In genomic region chr2:168712199-168713176, GRCm38 (mm10) we compare ENCODE assay signal across 8 mouse cellular contexts. TPM values are rescaled to one million over a fixed set of nuclear protein-coding genes. Genes with fewer than 3 reads are reported as not detected.
DNase-seq lines count a peak whose midpoint lies in the region; ATAC-seq and TF ChIP-seq lines count a peak whose summit lies in the region.
"Had no signal": no experiment of that assay in that cellular context is flagged by ENCODE, and none has a peak within 500 bp of the region (broad histone marks: within the 10 kb centered on the region; RNA-seq: fewer than 3 reads in every experiment).

No protein-coding gene starts in this region.

- no peak overlapping the region for H3K27ac ChIP-seq in heart, adult 2 months
- peak overlapping the region; percentile 40; the same call in 1 of the 2 replicates for H3K27ac ChIP-seq in heart, embryonic 15.5 days
- H3K27ac ChIP-seq in olfactory bulb, adult 2 months (ENCODE audit: insufficient read depth, low read depth, low read length): no peak overlapping the region

- no peak for ATAC-seq in heart, embryonic 15.5 days (replicated peaks; ENCODE audit: insufficient number of reproducible peaks, insufficient read depth, low FRiP score, low read depth)
- ATAC-seq: intestine, embryonic 16.5 days had no signal

- H3K4me1 ChIP-seq in heart, adult 2 months (ENCODE audit: control insufficient read depth, insufficient read depth, low read length): peaks cover 2% of the 10 kb centered on the region; the same call in 1 of the 2 replicates
- peaks cover 12% of the 10 kb centered on the region for H3K4me1 ChIP-seq in heart, embryonic 15.5 days (replicated peaks)
- H3K4me1 ChIP-seq in olfactory bulb, adult 2 months (ENCODE audit: control insufficient read depth, insufficient read depth, low read length): peaks cover 19% of the 10 kb centered on the region

- H3K9me3 ChIP-seq in heart, embryonic 15.5 days (replicated peaks): no peaks in the 10 kb centered on the region

- H3K36me3 ChIP-seq in heart, adult 2 months (ENCODE audit: control insufficient read depth, insufficient read depth, low read length): no peaks in the 10 kb centered on the region
- H3K36me3 ChIP-seq in heart, embryonic 15.5 days: no peaks in the 10 kb centered on the region

- H3K4me3 ChIP-seq in heart, adult 2 months: peak overlapping the region; percentile 20; the same call in 1 of the 2 replicates
- H3K4me3 ChIP-seq in heart, embryonic 15.5 days: peak overlapping the region; percentile 23; the same call in 1 of the 2 replicates
- H3K4me3 ChIP-seq in olfactory bulb, adult 2 months (ENCODE audit: insufficient read depth, low read depth, low read length): peak overlapping the region; percentile 12; the same call in 1 of the 2 replicates

- no peak for TF ChIP-seq CTCF in heart, adult 2 months (IDR thresholded peaks at IDR 0.05)
- TF ChIP-seq CTCF in olfactory bulb, adult 2 months (IDR thresholded peaks at IDR 0.05; ENCODE audit: insufficient read depth, low read depth, low read length): no peak

- no peak for TF ChIP-seq EP300 in heart, adult 2 months (IDR thresholded peaks at IDR 0.05; ENCODE audit: insufficient read depth, low read depth, low read length)

- no peak for TF ChIP-seq POLR2A in heart, adult 2 months (IDR thresholded peaks at IDR 0.05; ENCODE audit: insufficient read depth, low read depth, low read length)
- no peak for TF ChIP-seq POLR2A in olfactory bulb, adult 2 months (IDR thresholded peaks at IDR 0.05; ENCODE audit: insufficient read depth, low read depth, low read length)

- no peaks in the 10 kb centered on the region for H3K27me3 ChIP-seq in heart, adult 2 months (ENCODE audit: control insufficient read depth, insufficient read depth, low read length)
- H3K27me3 ChIP-seq in heart, embryonic 15.5 days: no peaks in the 10 kb centered on the region

- 0 out of 2 replicates have a peak overlapping the region, but pooled peaks have one; percentile 8 for H3K9ac ChIP-seq in heart, adult 2 months (ENCODE audit: low read depth, low read length)
- H3K9ac ChIP-seq in heart, embryonic 15.5 days: 0 out of 2 replicates have a peak overlapping the region, but pooled peaks have one; percentile 26

- no peaks in the 10 kb centered on the region for H3K79me2 ChIP-seq in heart, adult 2 months (replicated peaks; ENCODE audit: control insufficient read depth, insufficient read depth, low read length)

- 38% methylated on average over 20 of the region's 20 CpGs for WGBS in heart, adult 2 months
- WGBS in heart, embryonic 15.5 days: 50% methylated on average over 20 of the region's 20 CpGs
- WGBS in olfactory bulb, adult 2 months: 51% methylated on average over 20 of the region's 20 CpGs

- H3K4me2 ChIP-seq in heart, embryonic 15.5 days: peak overlapping the region; percentile 51

- DNase-seq in heart, adult 2 months: no peak
- no peak for DNase-seq in heart, postnatal 25 days (ENCODE audit: low spot score)
- DNase-seq in right cerebral cortex, adult 18-20 months: peak; percentile 45
- DNase-seq in right cerebral cortex, postnatal 4 days: no peak
- DNase-seq in kidney, adult 9 months: no peak

- intact Hi-C loops in heart, adult 2 months (cut with DNase I): no loop called here
- intact Hi-C loops in heart, postnatal 25 days (cut with DNase I): no loop called here

RNA-seq across cellular contexts. Expression of gene Atp9a, which starts 29.7 kb away (rescaled TPM):
- total RNA-seq in heart, adult 2 months (2021): 10 to 100 TPM; 50.5 to 56.9 TPM
- polyA plus RNA-seq in heart, adult 2 months (2012; rRNA removed): 51.5 and 64.3 TPM in 2 replicates
- 10 to 100 TPM; 44.9 to 54.1 TPM for total RNA-seq in heart, postnatal 25 days (2021)
- polyA plus RNA-seq in heart, embryonic 15.5 days (2015; fragmentation: Nextera tagmentation; extraction: Ambion mirVana): 13.8 and 20.1 TPM in 2 replicates
- not detected in 2 replicates for polyA plus RNA-seq in olfactory bulb, adult 2 months (2012; ENCODE audit: insufficient read depth, insufficient read length, low replicate concordance, missing spikeins)

RNA-seq across cellular contexts. Expression of gene Sall4, which starts 55.3 kb away (rescaled TPM):
- total RNA-seq in heart, adult 2 months (2021): 1 to 10 TPM; 1.5 to 2.3 TPM
- 1.2 and 1.3 TPM in 2 replicates for polyA plus RNA-seq in heart, adult 2 months (2012; rRNA removed)
- 1 to 10 TPM; 2.3 to 2.4 TPM for total RNA-seq in heart, postnatal 25 days (2021)
- 0.87 and 1.0 TPM in 2 replicates for polyA plus RNA-seq in heart, embryonic 15.5 days (2015; fragmentation: Nextera tagmentation; extraction: Ambion mirVana)
- polyA plus RNA-seq in olfactory bulb, adult 2 months (2012; ENCODE audit: insufficient read depth, insufficient read length, low replicate concordance, missing spikeins): not detected in 2 replicates

Comparison
In these comparisons a context has a peak if more than half of its experiments do, and no peak if none do; other contexts are left out.
1. RNA of gene Atp9a, which starts 29.7 kb away (polyA plus RNA-seq): 51.5 to 64.3 TPM in heart, adult 2 months and 13.8 to 20.1 TPM in heart, embryonic 15.5 days; not detected in olfactory bulb, adult 2 months; every median in the first group is over 10 times any median in the second.
2. Peak in every context shown above with its lines, with median percentiles within 50 percentile points of each other: H3K4me3 ChIP-seq.